Mouse (Mus musculus): ENCODE measurements around the gene Amt. TPM values are rescaled to one million over a fixed set of nuclear protein-coding genes. Genes with fewer than 3 reads are reported as not detected.

Gene Amt
- total RNA-seq, 1 experiment from 2014 or later = 0.57 TPM

Other genes with a start within 250 kb of the Amt start
- 4.5 to 19.8 TPM (median 15.8 TPM) in 3 replicates for gene Gmppb, start 247.6 kb upstream of the Amt start, total RNA-seq (2017)
- 2.5 to 3.5 TPM in 2 of 3 replicates, not detected in the other for gene Amigo3, start 243.7 kb upstream of the Amt start, total RNA-seq (2017)
- not detected in 3 replicates for gene Mst1, start 216.4 kb upstream of the Amt start, total RNA-seq (2017)
- 21.5 to 53.5 TPM (median 30.5 TPM) in 3 replicates for gene Rnf123, start 213.5 kb upstream of the Amt start, total RNA-seq (2017)
- 63.3 to 124 TPM (median 97.2 TPM) in 3 replicates for gene Apeh, start 202.2 kb upstream of the Amt start, total RNA-seq (2017)
- under 0.01 to 1.2 TPM in 2 of 3 replicates, not detected in the other for gene Bsn, start 106.5 kb upstream of the Amt start, total RNA-seq (2017)
- gene Dag1, start 32.9 kb upstream of the Amt start, total RNA-seq (2017) = 3.2 to 5.7 TPM (median 5.0 TPM) in 3 replicates
- 1.1 to 1.9 TPM (median 1.6 TPM) in 3 replicates for gene Nicn1, start 6.4 kb upstream of the Amt start, total RNA-seq (2017)
- 777 to 880 TPM (median 867 TPM) in 3 replicates for gene Rhoa, start 9.3 kb downstream of the Amt start, total RNA-seq (2017)
- gene Tcta, start 9.3 kb downstream of the Amt start, total RNA-seq (2017) = 9.4 to 19.9 TPM (median 16.0 TPM) in 3 replicates
- 1,210 to 1,931 TPM (median 1,658 TPM) in 3 replicates for gene Gpx1, start 42.0 kb downstream of the Amt start, total RNA-seq (2017)
- gene Usp4, start 51.0 kb downstream of the Amt start, total RNA-seq (2017) = 106 to 168 TPM (median 114 TPM) in 3 replicates
- gene 1700102P08Rik, start 96.0 kb downstream of the Amt start, total RNA-seq (2017) = 3.5 to 8.4 TPM (median 4.9 TPM) in 3 replicates
- not detected in 3 replicates for gene Ccdc36, start 131.6 kb downstream of the Amt start, total RNA-seq (2017)
- gene BC048562, start 139.6 kb downstream of the Amt start, total RNA-seq (2017) = not detected in 3 replicates
- gene Ccdc71, start 163.7 kb downstream of the Amt start, total RNA-seq (2017) = 12.6 to 19.5 TPM (median 14.1 TPM) in 3 replicates
- 0.48 to 0.97 TPM in 2 of 3 replicates, not detected in the other for gene Klhdc8b, start 164.7 kb downstream of the Amt start, total RNA-seq (2017)
- gene Lamb2, start 182.9 kb downstream of the Amt start, total RNA-seq (2017) = not detected in 3 replicates
- gene Usp19, start 193.7 kb downstream of the Amt start, total RNA-seq (2017) = 39.9 to 81.2 TPM (median 50.5 TPM) in 3 replicates
- 129 to 159 TPM (median 133 TPM) in 3 replicates for gene Qars, start 210.9 kb downstream of the Amt start, total RNA-seq (2017)
- 169 to 180 TPM (median 176 TPM) in 3 replicates for gene Qrich1, start 220.0 kb downstream of the Amt start, total RNA-seq (2017)